Mouse (Mus musculus) MEL (cell line): ENCODE data around the gene Nr2c2. TPM values are rescaled to one million over a fixed set of nuclear protein-coding genes. Genes with fewer than 3 reads are reported as not detected.

Source experiments
- DNase-seq: peaks from one replicate; pipeline ENCODE4 v3.0.0; 2011; ENCODE audit warnings: low read depth, low spot score
- H3K27ac ChIP-seq: 2 replicates; pipeline ENCODE4 v1.5.1; 2012; ENCODE audit warnings: low read depth, mild to moderate bottlenecking, control low read depth, low read length, moderate library complexity; ENCODE audit not compliant: control insufficient read depth
- H3K27me3 ChIP-seq, 2 experiments: fragments of 150-350 bp in 1 of 2; sonication (generic) in 1 of 2; 2 replicates each; pipeline ENCODE4 v1.6.1; 2012; ENCODE audit warnings: low read length in 2 of 2, mild to moderate bottlenecking in 2 of 2, improper control_type of control experiment in 1 of 2, moderate library complexity in 1 of 2; ENCODE audit not compliant: insufficient read depth in 2 of 2, control insufficient read depth in 1 of 2
- H3K36me3 ChIP-seq, 2 experiments: 2 replicates each; pipeline ENCODE4 v1.6.1; 2012 to 2014; ENCODE audit warnings: low read length in 2 of 2, improper control_type of control experiment in 1 of 2, inconsistent platforms in 1 of 2, mild to moderate bottlenecking in 1 of 2; ENCODE audit not compliant: insufficient read depth in 2 of 2, control insufficient read depth in 1 of 2
- H3K4me1 ChIP-seq, 2 experiments: fragments of 150-350 bp in 1 of 2; sonication (generic) in 1 of 2; 2 replicates each; pipeline ENCODE4 v1.6.1; 2012; ENCODE audit warnings: low read length in 2 of 2, improper control_type of control experiment in 1 of 2, mild to moderate bottlenecking in 1 of 2; ENCODE audit not compliant: insufficient read depth in 2 of 2, control insufficient read depth in 1 of 2
- H3K4me3 ChIP-seq, 2 experiments: fragments of 150-350 bp in 1 of 2; sonication (generic) in 1 of 2; 2 replicates each; pipeline ENCODE4 v1.5.1; 2012; ENCODE audit warnings: low read depth in 2 of 2, low read length in 2 of 2, mild to moderate bottlenecking in 2 of 2, moderate library complexity in 2 of 2, control low read depth in 1 of 2, improper control_type of control experiment in 1 of 2; ENCODE audit not compliant: control insufficient read depth in 1 of 2, insufficient read depth in 1 of 2
- H3K79me2 ChIP-seq: 2 replicates; pipeline ENCODE4 v1.6.1; 2012; ENCODE audit warnings: mild to moderate bottlenecking, low read length, moderate library complexity; ENCODE audit not compliant: control insufficient read depth, poor library complexity, insufficient read depth
- H3K9ac ChIP-seq: 2 replicates; pipeline ENCODE4 v1.6.1; 2012; ENCODE audit warnings: low read depth, mild to moderate bottlenecking, control low read depth, low read length, moderate library complexity; ENCODE audit not compliant: control insufficient read depth, poor library complexity, severe bottlenecking
- H3K9me3 ChIP-seq: fragments of 150-350 bp; sonication (generic); replicated peaks from 2 replicates; pipeline ENCODE4 v1.6.1; 2012; ENCODE audit warnings: mild to moderate bottlenecking, low read length, improper control_type of control experiment, moderate library complexity; ENCODE audit not compliant: insufficient read depth
- CTCF ChIP-seq, 3 experiments: IDR thresholded peaks in 2 of 3; conservative IDR thresholded peaks in 1 of 3; 2 replicates each; pipeline ENCODE4 v1.5.1; 2011 to 2012; ENCODE audit warnings: low read length in 3 of 3, low read depth in 2 of 3, mild to moderate bottlenecking in 2 of 3, improper control_type of control experiment in 1 of 3, inconsistent platforms in 1 of 3, mixed read lengths in 1 of 3, moderate library complexity in 1 of 3; ENCODE audit not compliant: control insufficient read depth in 1 of 3, insufficient read depth in 1 of 3, poor library complexity in 1 of 3, severe bottlenecking in 1 of 3
- E2F4 ChIP-seq: IDR thresholded peaks from 2 replicates; pipeline ENCODE4 v1.6.1; 2011; ENCODE audit warnings: low read depth, low read length, improper control_type of control experiment, borderline replicate concordance
- ELF1 ChIP-seq: IDR thresholded peaks from 2 replicates; pipeline ENCODE4 v1.6.1; 2014; ENCODE audit warnings: low read depth, mild to moderate bottlenecking, inconsistent platforms, low read length, improper control_type of control experiment, moderate library complexity
- MAX ChIP-seq: IDR thresholded peaks from 2 replicates; pipeline ENCODE4 v1.6.1; 2011; ENCODE audit warnings: low read length, improper control_type of control experiment
- MYB ChIP-seq: IDR thresholded peaks from 2 replicates; pipeline ENCODE4 v1.6.1; 2011; ENCODE audit warnings: mild to moderate bottlenecking, low read depth, low read length, improper control_type of control experiment
- POLR2AphosphoS2 ChIP-seq: IDR thresholded peaks from 2 replicates; pipeline ENCODE4 v1.6.1; 2011; ENCODE audit warnings: low read length, improper control_type of control experiment
- SMC3 ChIP-seq: IDR thresholded peaks from 2 replicates; pipeline ENCODE4 v1.6.1; 2011; ENCODE audit warnings: low read depth, low read length, improper control_type of control experiment
- TAL1 ChIP-seq: IDR thresholded peaks from 2 replicates; pipeline ENCODE4 v1.6.1; 2012; ENCODE audit warnings: mild to moderate bottlenecking, inconsistent platforms, low read length, moderate library complexity, mixed read lengths
- USF2 ChIP-seq, 2 experiments: IDR thresholded peaks; 2 replicates each; pipeline ENCODE4 v1.6.1; 2011 to 2012; ENCODE audit warnings: improper control_type of control experiment in 2 of 2, low read length in 2 of 2, borderline replicate concordance in 1 of 2, inconsistent platforms in 1 of 2, low read depth in 1 of 2, mild to moderate bottlenecking in 1 of 2; ENCODE audit not compliant: insufficient read depth in 1 of 2
- polyA plus RNA-seq, 2 experiments: library from polyadenylated mRNA; stranded (reverse) in 1 of 2; unstranded in 1 of 2; fragments of >175 nt in 1 of 2; fragments of >200 nt in 1 of 2; gene quantifications; 2 replicates each; pipeline versions ENCODE4 v1.2.1 to v1.2.4; 2012; ENCODE audit warnings: low replicate concordance in 2 of 2, low read depth in 1 of 2; ENCODE audit not compliant: insufficient read length in 2 of 2, insufficient read depth in 1 of 2, missing spikeins in 1 of 2
- total RNA-seq: library from RNA; depleted of rRNA; stranded (reverse); fragments of 300-350 nt; gene quantifications from 2 replicates; pipeline ENCODE4 v1.2.3, GENCODE M21; 2012

Nr2c2 gene
- total and polyA plus RNA-seq, 3 experiments: 12.1 to 17.0 TPM; not detected in 1

DNA sequence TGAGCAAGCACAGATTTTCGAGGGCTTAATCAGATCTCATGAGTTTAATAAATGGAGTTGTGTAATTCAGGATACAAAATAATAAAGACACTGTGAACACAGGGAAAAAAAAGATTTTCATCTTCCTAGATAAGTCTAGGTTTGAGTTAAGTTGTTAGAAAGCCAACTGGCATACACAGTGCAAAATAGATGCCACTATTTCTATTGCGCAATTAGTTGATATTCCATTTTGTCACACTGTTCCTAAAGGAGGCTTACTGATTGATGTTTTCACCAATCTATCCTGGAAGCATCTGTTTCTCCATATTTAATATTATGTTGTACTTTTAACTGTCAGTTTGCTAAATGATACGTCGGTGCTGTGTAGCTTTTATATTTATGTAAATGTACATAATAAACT is 54.7 kb downstream of the Nr2c2 start:
- Histone ChIP-seq H3K27me3 (no peaks in the 10 kb centered on the region), H3K9ac (no peak overlapping the region), H3K9me3 (no peaks in the 10 kb centered on the region), H3K4me3 (no peak overlapping the region), H3K27ac (no peak overlapping the region), H3K79me2 (no peaks in the 10 kb centered on the region; the same call in 1 of the 2 replicates), H3K36me3 (peaks cover 0 to 14% of the 10 kb centered on the region in 2 experiments; a peak in 2 of 4 replicates), H3K4me1 (no peaks in the 10 kb centered on the region)
- no peak for DNase-seq
- TF ChIP-seq USF2 (IDR thresholded peaks at IDR 0.05; ENCODE audit: borderline replicate concordance in 1 of 2, insufficient read depth in 1 of 2, low read depth in 1 of 2, low read length in 2 of 2): no peak

DNA sequence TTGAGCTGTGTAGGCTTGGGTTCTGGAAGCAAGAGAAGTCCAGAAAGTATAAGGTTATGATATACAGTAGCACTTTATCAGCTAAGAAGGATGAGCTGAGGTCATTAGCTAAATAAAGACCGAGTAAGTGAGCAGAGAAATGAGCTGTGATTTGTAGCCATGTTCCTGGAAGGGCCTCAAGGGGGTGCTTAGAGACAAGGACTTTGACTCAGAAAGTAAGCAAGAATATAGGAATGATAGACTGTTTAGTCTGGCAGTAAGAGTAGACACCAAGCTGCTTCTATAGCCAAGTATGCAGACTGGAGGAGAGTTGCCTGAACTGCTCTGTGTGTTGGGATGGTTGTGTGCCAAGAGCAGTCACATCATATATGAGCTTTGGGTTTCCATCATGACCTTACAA is 62.6 kb downstream of the Nr2c2 start:
- no peaks in the 10 kb centered on the region for H3K79me2 ChIP-seq
- H3K9me3 ChIP-seq: no peaks in the 10 kb centered on the region
- no peaks in the 10 kb centered on the region for H3K4me1 ChIP-seq
- no peak for TF ChIP-seq MAX
- H3K9ac ChIP-seq: no peak overlapping the region
- DNase-seq: no peak
- no peaks in the 10 kb centered on the region for H3K27me3 ChIP-seq
- H3K27ac ChIP-seq: no peak overlapping the region
- H3K4me3 ChIP-seq: no peak overlapping the region
- peaks cover 0 to 33% of the 10 kb centered on the region in 2 experiments; a peak in 2 of 4 replicates for H3K36me3 ChIP-seq

DNA sequence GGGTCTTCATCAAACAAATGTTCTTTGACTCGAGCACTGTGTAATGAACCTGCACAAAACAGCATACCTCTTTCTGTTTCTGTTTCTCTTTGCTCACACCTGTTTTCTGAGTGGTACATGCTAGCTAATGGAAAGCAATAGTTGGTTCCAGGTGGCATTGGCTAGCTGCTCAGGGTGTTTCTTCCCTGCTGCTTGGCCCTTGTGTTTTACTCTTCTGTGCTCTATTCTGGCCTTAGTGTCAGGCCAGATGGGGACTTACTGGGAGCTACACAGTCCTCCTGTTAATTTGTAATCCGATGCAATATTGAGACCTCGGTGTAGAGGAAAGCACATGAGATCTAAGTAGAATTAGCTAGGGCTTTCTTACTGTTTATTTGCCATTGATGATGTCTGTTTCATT is 67.6 kb downstream of the Nr2c2 start:
- no peak for TF ChIP-seq POLR2AphosphoS2
- no peak for TF ChIP-seq CTCF (IDR thresholded peaks at IDR 0.05 in 2 of 3, conservative IDR thresholded peaks at IDR 0.05 in 1 of 3; ENCODE audit: control insufficient read depth in 1 of 3, insufficient read depth in 1 of 3, low read depth in 2 of 3, low read length in 3 of 3, poor library complexity in 1 of 3, severe bottlenecking in 1 of 3)
- Histone ChIP-seq H3K79me2 (no peaks in the 10 kb centered on the region), H3K9ac (no peak overlapping the region), H3K27ac (no peak overlapping the region), H3K4me3 (no peak overlapping the region), H3K4me1 (no peaks in the 10 kb centered on the region), H3K27me3 (no peaks in the 10 kb centered on the region), H3K36me3 (peaks cover 0 to 40% of the 10 kb centered on the region in 2 experiments; a peak in 2 of 4 replicates), H3K9me3 (no peaks in the 10 kb centered on the region)
- no peak for DNase-seq

DNA sequence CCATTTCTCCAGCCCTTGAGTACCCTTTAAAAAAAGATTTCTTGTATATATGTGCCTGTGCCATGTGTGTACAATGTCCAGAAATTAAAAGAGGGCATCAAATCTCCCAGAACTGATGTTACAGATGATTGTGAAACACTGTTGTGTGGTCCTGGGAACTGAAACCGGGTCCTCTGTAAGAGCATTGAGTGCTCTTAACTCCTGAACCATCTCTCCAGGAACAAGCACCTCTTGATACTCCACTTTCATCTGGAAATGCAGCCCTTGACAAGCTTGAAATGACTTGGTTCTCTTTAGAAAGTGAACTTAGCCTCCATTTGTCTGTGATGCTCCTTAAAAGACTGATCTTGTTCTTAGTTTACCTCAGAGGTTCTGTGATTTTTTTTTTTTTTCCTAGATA is 71.5 kb downstream of the Nr2c2 start:
- no peaks in the 10 kb centered on the region for H3K27me3 ChIP-seq
- H3K79me2 ChIP-seq: no peaks in the 10 kb centered on the region
- H3K4me1 ChIP-seq: no peaks in the 10 kb centered on the region
- no peak for DNase-seq
- H3K9ac ChIP-seq: no peak overlapping the region
- no peaks in the 10 kb centered on the region for H3K9me3 ChIP-seq
- no peak overlapping the region for H3K27ac ChIP-seq
- TF ChIP-seq TAL1 (no peak), ELF1 (no peak), E2F4 (no peak), MYB (no peak), SMC3 (no peak)
- TF ChIP-seq, all 39 proteins: peak for 0
- Histone ChIP-seq H3K36me3 (peaks cover 0 to 42% of the 10 kb centered on the region in 2 experiments; a peak in 2 of 4 replicates), H3K4me3 (no peak overlapping the region)
